Mouse (Mus musculus): ENCODE results near the gene Pla2g12b. TPM values are rescaled to one million over a fixed set of nuclear protein-coding genes. Genes with fewer than 3 reads are reported as not detected.
"Not testable (repeated sequence)": the region's sequence is repeated elsewhere in the genome, so short reads cannot be mapped to it uniquely, and the experiment has no call there.

Gene Pla2g12b
- polyA plus RNA-seq, 1 experiment from 2014 or later = 58.4 TPM

DNA sequence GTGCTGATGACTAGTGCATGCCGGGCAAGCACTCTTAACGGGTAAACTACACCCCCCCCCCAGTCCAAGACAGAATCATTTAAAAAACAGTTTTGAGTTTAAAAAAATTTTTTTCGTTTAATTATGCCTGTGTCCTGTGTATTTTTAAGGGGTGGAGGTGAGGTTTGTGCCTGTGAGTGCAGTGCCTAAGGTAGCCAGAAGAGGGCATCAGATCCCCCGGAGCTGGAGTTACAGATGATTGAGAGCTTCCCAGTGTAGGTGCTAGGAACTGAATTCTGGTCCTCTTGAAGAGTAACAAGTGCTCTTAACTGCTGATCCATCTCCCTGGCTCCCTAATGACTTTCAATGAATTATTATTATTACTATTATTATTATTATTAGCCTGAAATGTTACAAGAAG, 24.7 kb upstream of the Pla2g12b start:
- H3K4me2 ChIP-seq (ENCODE audit: low read depth, low read length) = no peak overlapping the region
- peaks cover 7% of the 10 kb centered on the region; the same call in 1 of the 2 replicates for H3K4me1 ChIP-seq (ENCODE audit: insufficient read depth)
- no peaks in the 10 kb centered on the region for H3K9me3 ChIP-seq (ENCODE audit: low read length)
- H3K4me3 ChIP-seq (ENCODE audit: low read depth, low read length) = no peak overlapping the region
- DNase-seq (no peak), ATAC-seq (no peak)
- no peaks in the 10 kb centered on the region for H3K27me3 ChIP-seq (ENCODE audit: insufficient read depth, low read length)
- peaks cover 4% of the 10 kb centered on the region; the same call in 1 of the 2 replicates for H3K36me3 ChIP-seq (replicated peaks; ENCODE audit: insufficient read depth, low read length)
- no peak overlapping the region for H3K27ac ChIP-seq (ENCODE audit: low read depth)
- H3K9ac ChIP-seq (replicated peaks) = no peak overlapping the region
- WGBS (ENCODE audit: insufficient replicate concordance) = 83% methylated on average over 4 of the region's 4 CpGs
- TF ChIP-seq CTCF (IDR thresholded peaks at IDR 0.05; ENCODE audit: low read depth) (peak; percentile 46), EP300 (IDR thresholded peaks at IDR 0.05; ENCODE audit: low read depth) (no peak)

DNA sequence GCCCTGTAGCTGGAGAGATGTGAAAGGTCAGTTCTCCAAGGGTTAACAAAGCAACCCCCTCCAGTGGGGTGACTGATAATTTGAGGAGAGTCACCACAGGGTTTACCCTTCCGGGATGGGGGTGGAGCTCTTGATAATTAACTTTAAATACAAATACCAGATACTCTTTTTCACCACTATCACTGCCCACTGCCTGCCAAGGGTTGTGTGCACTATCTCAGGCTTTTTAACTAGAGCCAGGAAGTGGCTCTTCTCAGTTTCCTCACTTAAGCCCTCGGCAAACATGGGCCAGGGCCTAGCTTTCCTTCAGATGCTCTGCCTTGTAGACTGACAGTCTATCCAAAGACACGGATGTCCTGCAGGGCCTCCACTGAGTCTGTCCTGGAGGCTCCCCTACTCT, 23.5 kb upstream of the Pla2g12b start:
- Histone ChIP-seq H3K27ac (ENCODE audit: low read depth) (peak overlapping the region; percentile 67), H3K9ac (replicated peaks) (0 out of 2 replicates have a peak overlapping the region, but pooled peaks have one; percentile 30), H3K4me2 (ENCODE audit: low read depth, low read length) (0 out of 2 replicates have a peak overlapping the region, but pooled peaks have one; percentile 9), H3K4me1 (ENCODE audit: insufficient read depth) (peaks cover 7% of the 10 kb centered on the region; the same call in 1 of the 2 replicates), H3K27me3 (ENCODE audit: insufficient read depth, low read length) (no peaks in the 10 kb centered on the region), H3K4me3 (ENCODE audit: low read depth, low read length) (no peak overlapping the region), H3K36me3 (replicated peaks; ENCODE audit: insufficient read depth, low read length) (no peaks in the 10 kb centered on the region), H3K9me3 (ENCODE audit: low read length) (no peaks in the 10 kb centered on the region)
- DNase-seq (no peak), ATAC-seq (no peak)
- no peak for TF ChIP-seq CTCF (IDR thresholded peaks at IDR 0.05; ENCODE audit: low read depth)
- no peak for TF ChIP-seq EP300 (IDR thresholded peaks at IDR 0.05; ENCODE audit: low read depth)
- 25% methylated on average over 3 of the region's 3 CpGs for WGBS (ENCODE audit: insufficient replicate concordance)

DNA sequence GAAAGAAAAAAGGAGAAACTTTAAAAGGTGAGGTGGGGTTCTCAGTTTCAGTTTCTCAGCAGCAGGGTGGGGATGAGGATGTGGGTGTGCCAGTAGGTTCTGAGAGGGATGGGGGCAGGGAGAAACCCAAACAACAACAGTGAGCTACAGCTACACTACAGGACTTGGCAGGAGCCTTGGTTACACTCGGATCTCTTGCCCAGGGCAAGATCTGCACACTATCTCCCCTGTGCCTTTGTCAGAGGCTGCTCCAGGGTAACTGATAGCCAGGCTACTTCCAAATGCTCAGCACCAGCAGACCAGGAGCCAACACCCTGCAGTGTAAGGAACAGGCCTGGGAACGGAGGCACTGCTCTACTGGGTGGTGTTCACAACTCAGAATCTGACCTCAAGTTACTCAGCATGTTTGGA, 23.0 kb upstream of the Pla2g12b start:
- ATAC-seq (peak; percentile 57), DNase-seq (no peak)
- 50% methylated on average over 2 of the region's 2 CpGs for WGBS (ENCODE audit: insufficient replicate concordance)
- Histone ChIP-seq H3K9me3 (ENCODE audit: low read length) (no peaks in the 10 kb centered on the region), H3K9ac (replicated peaks) (no peak overlapping the region), H3K4me2 (ENCODE audit: low read depth, low read length) (0 out of 2 replicates have a peak overlapping the region, but pooled peaks have one; percentile 9), H3K27ac (ENCODE audit: low read depth) (peak overlapping the region; percentile 67), H3K4me1 (ENCODE audit: insufficient read depth) (peaks cover 7% of the 10 kb centered on the region; the same call in 1 of the 2 replicates), H3K27me3 (ENCODE audit: insufficient read depth, low read length) (no peaks in the 10 kb centered on the region), H3K36me3 (replicated peaks; ENCODE audit: insufficient read depth, low read length) (no peaks in the 10 kb centered on the region), H3K4me3 (ENCODE audit: low read depth, low read length) (no peak overlapping the region)
- TF ChIP-seq EP300 (IDR thresholded peaks at IDR 0.05; ENCODE audit: low read depth) = no peak

DNA sequence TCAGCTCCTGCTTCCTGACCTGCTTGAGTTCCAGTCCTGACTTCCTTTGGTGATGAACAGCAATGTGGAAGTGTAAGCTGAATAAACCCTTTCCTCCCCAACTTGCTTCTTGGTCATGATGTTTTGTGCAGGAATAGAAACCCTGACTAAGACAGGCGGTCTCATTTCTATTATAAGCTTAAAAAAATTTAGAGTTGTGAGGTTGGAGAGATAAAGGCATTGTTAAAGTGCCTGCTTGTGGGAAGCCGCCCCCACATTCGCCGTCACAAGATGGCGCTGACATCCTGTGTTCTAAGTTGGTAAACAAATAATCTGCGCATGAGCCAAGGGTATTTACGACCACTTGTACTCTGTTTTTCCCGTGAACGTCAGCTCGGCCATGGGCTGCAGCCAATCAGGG, 21.9 kb upstream of the Pla2g12b start:
- H3K9me3 ChIP-seq (ENCODE audit: low read length); H3K9ac ChIP-seq (replicated peaks); H3K36me3 ChIP-seq (replicated peaks; ENCODE audit: insufficient read depth, low read length); H3K4me1 ChIP-seq (ENCODE audit: insufficient read depth); H3K4me3 ChIP-seq (ENCODE audit: low read depth, low read length); DNase-seq; H3K27me3 ChIP-seq (ENCODE audit: insufficient read depth, low read length); H3K27ac ChIP-seq (ENCODE audit: low read depth); H3K4me2 ChIP-seq (ENCODE audit: low read depth, low read length): not testable (repeated sequence)
- WGBS (ENCODE audit: insufficient replicate concordance) = 68% methylated on average over 5 of the region's 10 CpGs
- ATAC-seq = peak; percentile 33; the same call in 1 of the 2 replicates

DNA sequence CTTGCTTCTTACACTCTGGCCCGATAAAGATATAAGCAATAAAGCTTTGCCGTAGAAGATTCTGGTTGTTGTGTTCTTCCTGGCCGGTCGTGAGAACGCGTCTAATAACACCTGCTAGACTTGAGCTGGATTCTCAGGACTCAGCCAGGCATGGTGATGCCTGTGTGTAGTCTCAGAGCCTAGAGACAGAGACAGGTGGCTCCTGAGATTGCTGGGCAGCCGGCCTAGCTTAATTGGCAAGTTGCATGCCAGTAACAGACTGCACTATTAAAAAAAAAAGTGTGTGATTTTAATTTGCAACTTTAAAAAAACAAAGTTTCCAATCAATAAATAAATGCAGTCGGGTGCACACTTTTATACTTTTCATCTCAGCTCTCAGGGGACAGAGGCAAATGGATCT, 16.5 kb upstream of the Pla2g12b start:
- Histone ChIP-seq H3K4me1 (ENCODE audit: insufficient read depth) (no peaks in the 10 kb centered on the region), H3K27ac (ENCODE audit: low read depth) (no peak overlapping the region), H3K36me3 (replicated peaks; ENCODE audit: insufficient read depth, low read length) (no peaks in the 10 kb centered on the region), H3K9me3 (ENCODE audit: low read length) (0 out of 2 replicates have a peak, but pooled peaks cover 2% of the 10 kb centered on the region), H3K4me3 (ENCODE audit: low read depth, low read length) (no peak overlapping the region), H3K4me2 (ENCODE audit: low read depth, low read length) (no peak overlapping the region), H3K27me3 (ENCODE audit: insufficient read depth, low read length) (no peaks in the 10 kb centered on the region), H3K9ac (replicated peaks) (no peak overlapping the region)
- TF ChIP-seq CTCF (IDR thresholded peaks at IDR 0.05; ENCODE audit: low read depth) (no peak), EP300 (IDR thresholded peaks at IDR 0.05; ENCODE audit: low read depth) (no peak)
- no peak for DNase-seq
- ATAC-seq = no peak
- WGBS (ENCODE audit: insufficient replicate concordance) = 76% methylated on average over 7 of the region's 8 CpGs

DNA sequence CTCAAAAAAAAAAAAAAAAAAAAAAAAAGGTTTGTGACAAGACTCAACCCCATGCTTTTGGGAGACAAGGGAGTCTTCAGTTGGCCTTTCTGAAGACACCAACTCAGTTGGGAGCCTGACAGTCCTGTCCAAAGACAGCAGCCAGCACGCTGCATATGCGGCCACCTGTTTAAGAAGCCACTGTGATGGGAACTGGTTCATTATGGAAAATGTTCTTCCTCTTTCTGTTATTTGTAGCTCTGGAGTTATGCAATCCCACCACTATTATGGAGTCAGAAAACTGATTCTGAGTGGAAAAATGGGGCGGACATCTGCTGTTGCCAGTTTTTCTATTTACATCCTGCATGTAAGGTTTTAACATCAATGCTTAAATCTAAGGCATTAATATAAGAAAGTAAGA, 13.8 kb upstream of the Pla2g12b start:
- TF ChIP-seq CTCF (IDR thresholded peaks at IDR 0.05; ENCODE audit: low read depth) (no peak), EP300 (IDR thresholded peaks at IDR 0.05; ENCODE audit: low read depth) (no peak)
- DNase-seq = no peak
- no peak for ATAC-seq
- no peak overlapping the region for H3K27ac ChIP-seq (ENCODE audit: low read depth)
- H3K4me1 ChIP-seq (ENCODE audit: insufficient read depth) = no peaks in the 10 kb centered on the region
- 78% methylated on average over 3 of the region's 3 CpGs for WGBS (ENCODE audit: insufficient replicate concordance)
- H3K4me2 ChIP-seq (ENCODE audit: low read depth, low read length) = no peak overlapping the region
- no peaks in the 10 kb centered on the region for H3K36me3 ChIP-seq (replicated peaks; ENCODE audit: insufficient read depth, low read length)
- no peak overlapping the region for H3K9ac ChIP-seq (replicated peaks)
- 0 out of 2 replicates have a peak, but pooled peaks cover 2% of the 10 kb centered on the region for H3K9me3 ChIP-seq (ENCODE audit: low read length)
- no peaks in the 10 kb centered on the region for H3K27me3 ChIP-seq (ENCODE audit: insufficient read depth, low read length)
- H3K4me3 ChIP-seq (ENCODE audit: low read depth, low read length) = no peak overlapping the region

DNA sequence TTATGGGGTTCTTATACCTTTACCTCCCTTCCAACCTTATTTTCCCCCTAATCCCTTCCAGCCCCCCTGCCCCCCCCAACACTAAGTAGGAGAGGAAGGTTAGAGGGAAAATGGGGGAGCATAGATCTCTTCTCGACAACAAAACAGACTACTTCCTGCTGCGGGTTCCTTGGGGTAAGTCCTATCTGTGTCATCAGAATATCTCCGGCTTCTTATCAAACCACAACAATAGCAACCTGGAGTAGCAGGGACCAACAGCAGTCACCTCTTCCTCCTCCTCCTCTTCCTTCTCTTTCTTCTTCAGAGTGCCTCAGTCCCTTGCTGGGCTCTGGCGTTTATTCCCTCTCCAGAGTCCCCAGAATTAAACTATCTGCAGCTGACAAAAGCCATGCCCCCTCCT, 11.6 kb upstream of the Pla2g12b start:
- WGBS (ENCODE audit: insufficient replicate concordance) = 15% methylated on average over 4 of the region's 4 CpGs
- H3K4me1 ChIP-seq (ENCODE audit: insufficient read depth) = no peaks in the 10 kb centered on the region
- H3K27ac ChIP-seq (ENCODE audit: low read depth) = no peak overlapping the region
- DNase-seq (no peak), ATAC-seq (no peak)
- no peak overlapping the region for H3K4me3 ChIP-seq (ENCODE audit: low read depth, low read length)
- no peaks in the 10 kb centered on the region for H3K36me3 ChIP-seq (replicated peaks; ENCODE audit: insufficient read depth, low read length)
- no peak for TF ChIP-seq CTCF (IDR thresholded peaks at IDR 0.05; ENCODE audit: low read depth)
- TF ChIP-seq EP300 (IDR thresholded peaks at IDR 0.05; ENCODE audit: low read depth) = no peak
- H3K27me3 ChIP-seq (ENCODE audit: insufficient read depth, low read length) = no peaks in the 10 kb centered on the region
- 0 out of 2 replicates have a peak, but pooled peaks cover 2% of the 10 kb centered on the region for H3K9me3 ChIP-seq (ENCODE audit: low read length)
- no peak overlapping the region for H3K4me2 ChIP-seq (ENCODE audit: low read depth, low read length)
- no peak overlapping the region for H3K9ac ChIP-seq (replicated peaks)

DNA sequence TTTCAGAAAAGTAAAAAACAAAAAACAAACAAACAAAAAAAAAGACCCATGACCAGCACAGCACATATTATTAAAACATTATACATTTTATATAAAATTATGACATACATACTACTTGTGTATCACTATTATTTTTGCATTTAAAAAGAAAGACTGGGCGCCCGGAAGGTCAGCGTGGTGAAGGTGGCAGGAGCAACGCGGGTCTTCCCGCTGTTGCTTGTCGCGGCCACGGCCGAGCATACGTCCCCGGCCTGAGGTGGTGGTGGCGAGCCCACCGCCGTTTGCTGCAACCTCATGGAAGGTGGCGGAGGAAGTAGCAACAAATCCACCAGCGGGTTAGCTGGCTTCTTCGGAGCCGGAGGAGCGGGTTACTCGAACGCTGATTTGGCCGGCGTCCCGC, 8.0 kb upstream of the Pla2g12b start, which contains the start of gene Gm10273:
Gene Gm10273 (plus strand): TSS at position 172 of the 400 bp plus-strand sequence.
- H3K27me3 ChIP-seq (ENCODE audit: insufficient read depth, low read length); H3K27ac ChIP-seq (ENCODE audit: low read depth); ATAC-seq: not testable (repeated sequence)

More for the DNA sequence above, 8.0 kb upstream of the Pla2g12b start, which contains the start of gene Gm10273:
- not testable (repeated sequence) for H3K4me3 ChIP-seq (ENCODE audit: low read depth, low read length); H3K4me2 ChIP-seq (ENCODE audit: low read depth, low read length); H3K9me3 ChIP-seq (ENCODE audit: low read length); H3K36me3 ChIP-seq (replicated peaks; ENCODE audit: insufficient read depth, low read length); H3K4me1 ChIP-seq (ENCODE audit: insufficient read depth); DNase-seq; H3K9ac ChIP-seq (replicated peaks)
- 95% methylated on average over 10 of the region's 25 CpGs for WGBS (ENCODE audit: insufficient replicate concordance)
